Mouse (Mus musculus) forebrain, embryonic 14.5 days (tissue): Measurements from ENCODE around the gene Atp1a4. TPM values are rescaled to one million over a fixed set of nuclear protein-coding genes. Genes with fewer than 3 reads are reported as not detected.

Experiments
- ATAC-seq: fragments of 200-750 bp; cut with Nextera tagmentation; 2 replicates; pipeline ENCODE4 v1.8.0; 2017; ENCODE audit warnings: mild to moderate bottlenecking, moderate library complexity
- DNase-seq: peaks from one replicate; pipeline ENCODE4 v3.0.0-alpha.2; 2015; ENCODE audit warnings: low spot score
- H3K27ac ChIP-seq: fragments of 300-500 bp; sonication (generic); 2 replicates; pipeline ENCODE4 v1.5.1; 2014; ENCODE audit warnings: low read depth, mild to moderate bottlenecking, control low read depth, low read length, moderate library complexity
- H3K27me3 ChIP-seq: fragments of 300-500 bp; sonication (generic); replicated peaks from 2 replicates; pipeline ENCODE4 v1.6.1; 2014; ENCODE audit warnings: low read length, control low read depth, mixed read lengths; ENCODE audit not compliant: control insufficient read depth, insufficient read depth
- H3K36me3 ChIP-seq: fragments of 300-500 bp; sonication (generic); 2 replicates; pipeline ENCODE4 v1.6.1; 2014; ENCODE audit warnings: low read length, control low read depth; ENCODE audit not compliant: control insufficient read depth, insufficient read depth
- H3K4me1 ChIP-seq: fragments of 300-500 bp; sonication (generic); 2 replicates; pipeline ENCODE4 v1.6.1; 2014; ENCODE audit warnings: antibody characterized with exemption, low read length, control low read depth; ENCODE audit not compliant: control insufficient read depth, insufficient read depth
- H3K4me2 ChIP-seq: fragments of 300-500 bp; sonication (generic); 2 replicates; pipeline ENCODE4 v1.6.1; 2014; ENCODE audit warnings: mild to moderate bottlenecking, control low read depth, low read length
- H3K4me3 ChIP-seq: fragments of 300-500 bp; sonication (generic); 2 replicates; pipeline ENCODE4 v1.5.1; 2014; ENCODE audit warnings: low read depth, low read length, control low read depth
- H3K9ac ChIP-seq: fragments of 300-500 bp; sonication (generic); 2 replicates; pipeline ENCODE4 v1.6.1; 2014; ENCODE audit warnings: mild to moderate bottlenecking, low read length, control low read depth, moderate library complexity
- H3K9me3 ChIP-seq: fragments of 300-500 bp; sonication (generic); replicated peaks from 2 replicates; pipeline ENCODE4 v1.6.1; 2016; ENCODE audit warnings: low read length, control low read depth, mixed read lengths; ENCODE audit not compliant: control insufficient read depth
- WGBS: fragments of 180-500 bp; shearing (Covaris S2); extraction: QIAGEN DNeasy Blood & Tissue Kit; methylation state at CpG from one replicate; pipeline ENCODE4 v1.1.7; 2014; 5-methylcytosine and 5-hydroxymethylcytosine counted together
- polyA plus RNA-seq: library from polyadenylated mRNA; unstranded; fragments of >200 nt; fragmentation: Nextera tagmentation; extraction: Ambion mirVana; gene quantifications from 2 replicates; pipeline ENCODE4 v1.2.1, GENCODE M21; 2014

The Atp1a4 gene
- polyA plus RNA-seq, 1 experiment from 2014 or later: 0.08 TPM

DNA sequence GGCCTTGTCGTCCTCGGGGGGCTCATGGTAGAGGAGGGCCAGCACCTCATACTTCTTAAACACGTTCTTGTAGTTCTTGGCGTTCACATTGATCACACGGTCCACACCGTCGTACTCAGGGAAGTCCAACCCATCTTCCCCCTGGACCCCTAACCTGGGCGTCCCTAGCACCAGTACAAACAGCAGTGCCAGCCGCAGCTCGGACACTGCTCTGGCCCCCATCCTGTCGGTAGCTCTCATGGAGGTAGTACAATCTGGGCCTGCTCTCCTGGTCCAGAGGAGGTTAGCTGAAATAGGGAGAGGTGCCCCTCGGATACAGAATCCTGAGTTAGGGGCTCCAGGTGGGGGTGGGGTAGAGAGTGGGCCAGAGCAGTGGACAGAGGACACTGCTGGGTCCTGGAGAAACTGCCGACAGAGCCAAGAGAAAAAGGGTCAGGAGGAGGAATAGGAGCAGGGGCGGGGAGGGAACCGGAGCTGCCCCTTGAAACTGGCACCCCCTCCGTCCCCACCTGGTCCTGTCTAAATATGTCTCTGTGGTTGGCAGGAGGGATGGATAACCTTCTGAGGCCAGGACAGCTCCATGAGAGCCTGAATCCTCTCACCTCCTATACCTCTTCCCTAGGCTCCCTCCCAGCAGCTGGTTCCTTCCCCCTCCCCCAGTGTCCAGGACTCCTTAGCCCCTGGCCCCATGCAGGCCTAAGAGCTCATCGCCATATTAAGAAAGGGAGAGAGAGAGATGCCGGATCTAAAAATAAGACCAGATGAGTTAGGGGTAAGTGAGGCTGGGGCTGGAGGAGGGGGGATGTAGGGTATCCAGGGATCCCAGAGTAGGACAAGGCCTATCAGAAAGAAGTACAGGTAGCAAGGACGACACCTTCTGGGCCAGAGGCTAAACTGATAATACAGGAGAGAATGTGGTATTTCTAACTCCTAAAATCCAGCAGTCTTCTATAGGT lies 38.5 kb downstream of the Atp1a4 start, which contains the start of gene Casq1:
Casq1 (minus strand) TSS at position 418 of the 956 bp plus-strand sequence.
- DNase-seq: no peak
- Histone ChIP-seq H3K27ac (peak within 1 kb of the TSS; percentile 73), H3K4me3 (no peak within 1 kb of the TSS), H3K27me3 (no peaks in the 10 kb centered on the region), H3K9me3 (no peaks in the 10 kb centered on the region), H3K36me3 (no peaks in the 10 kb centered on the region), H3K4me1 (peaks cover 44% of the 10 kb centered on the region), H3K4me2 (no peak within 1 kb of the TSS), H3K9ac (peak within 1 kb of the TSS; percentile 40; the same call in 1 of the 2 replicates)
- ATAC-seq: peak; percentile 16
- 78% methylated on average over 19 of the region's 19 CpGs for WGBS

DNA sequence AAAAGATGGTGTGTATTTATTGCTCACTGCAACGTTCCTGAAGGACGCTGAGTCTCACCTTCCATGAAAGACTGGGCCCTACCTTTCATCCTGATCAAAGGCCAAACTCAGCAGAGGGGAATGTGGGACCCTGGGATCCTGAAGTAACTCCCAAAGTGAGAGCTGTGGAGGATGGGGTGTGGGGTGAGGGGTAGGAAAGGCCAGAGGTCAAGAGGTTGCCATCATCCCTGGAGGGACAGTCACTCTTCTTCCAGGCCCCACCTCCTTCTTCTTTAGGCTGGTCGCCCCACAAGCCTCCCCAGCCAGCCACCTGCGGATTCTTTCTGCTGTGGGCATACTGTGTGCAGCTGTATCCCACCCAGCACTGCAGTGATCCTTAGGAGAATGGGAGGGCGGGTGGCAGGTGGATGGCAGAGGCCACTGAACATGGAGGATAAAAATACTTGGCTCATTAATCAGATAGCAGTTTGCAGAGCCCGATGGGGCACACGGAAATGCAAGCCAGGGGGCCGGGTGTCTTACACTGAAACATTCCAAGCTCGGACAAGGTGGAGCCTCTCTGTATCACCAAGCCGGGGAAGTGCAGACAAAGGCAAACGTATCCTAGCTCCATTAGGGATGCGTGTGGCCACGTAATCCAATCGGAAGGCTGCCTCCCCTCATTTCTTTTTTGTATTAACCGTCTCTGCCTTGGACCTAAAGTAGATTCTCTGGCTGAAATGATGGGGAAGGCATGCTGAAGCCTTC lies 39.9 kb downstream of the Atp1a4 start:
- H3K4me1 ChIP-seq: peaks cover 56% of the 10 kb centered on the region
- no peak for ATAC-seq

DNA sequence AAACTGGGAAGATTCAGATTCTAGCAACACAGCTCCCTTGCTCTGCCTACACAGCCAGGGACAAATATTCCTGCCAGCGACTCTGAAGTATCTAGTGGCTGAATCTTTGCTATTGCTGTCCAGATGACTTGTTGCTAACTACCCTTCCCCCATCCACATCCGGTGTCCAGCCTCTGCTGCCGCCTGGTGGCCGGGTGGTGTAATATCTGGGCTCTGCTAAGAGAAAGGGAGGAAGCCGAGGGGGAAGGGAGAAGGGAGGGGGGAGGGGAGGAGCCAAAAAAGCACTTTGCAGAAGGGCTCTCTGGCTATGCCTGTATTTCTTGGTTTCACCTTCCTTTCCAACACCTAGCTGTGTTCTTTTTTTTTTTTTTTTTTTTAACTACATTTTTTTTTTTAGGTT lies 41.1 kb downstream of the Atp1a4 start:
- H3K36me3 ChIP-seq: no peaks in the 10 kb centered on the region
- peaks cover 56% of the 10 kb centered on the region for H3K4me1 ChIP-seq
- H3K4me3 ChIP-seq: no peak overlapping the region
- peak overlapping the region; percentile 16; the same call in 1 of the 2 replicates for H3K4me2 ChIP-seq
- WGBS: 0% methylated on average over 5 of the region's 5 CpGs
- H3K27ac ChIP-seq: peak overlapping the region; percentile 10; the same call in 1 of the 2 replicates
- ATAC-seq: peak; percentile 54
- DNase-seq: peak; percentile 89
- no peaks in the 10 kb centered on the region for H3K27me3 ChIP-seq
- H3K9me3 ChIP-seq: no peaks in the 10 kb centered on the region
- no peak overlapping the region; the same call in 1 of the 2 replicates for H3K9ac ChIP-seq

More for the DNA sequence above, 39.9 kb downstream of the Atp1a4 start:
- Histone ChIP-seq H3K36me3 (no peaks in the 10 kb centered on the region), H3K4me2 (no peak overlapping the region), H3K9ac (no peak overlapping the region), H3K27ac (no peak overlapping the region; the same call in 1 of the 2 replicates), H3K9me3 (no peaks in the 10 kb centered on the region), H3K27me3 (no peaks in the 10 kb centered on the region), H3K4me3 (no peak overlapping the region)
- 45% methylated on average over 15 of the region's 15 CpGs for WGBS
- DNase-seq: no peak

DNA sequence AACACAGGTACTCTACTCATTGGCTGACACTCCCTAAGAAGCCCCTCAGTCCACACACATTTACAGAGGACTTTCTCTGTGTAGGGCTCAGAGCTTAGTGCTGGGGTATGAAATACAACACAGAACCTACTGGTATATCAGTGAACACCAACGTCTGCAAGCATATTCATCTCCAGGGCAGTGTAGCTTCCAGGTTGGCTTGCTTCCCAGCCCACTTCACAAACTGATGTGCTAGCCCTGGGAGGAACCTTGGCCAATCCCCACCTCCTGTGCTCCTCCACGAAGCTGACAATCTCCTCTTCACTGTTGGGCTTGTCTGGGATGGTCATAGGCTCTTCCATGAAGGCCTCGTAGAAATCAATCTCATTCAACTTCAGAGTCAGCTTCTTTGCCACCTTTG lies 43.5 kb downstream of the Atp1a4 start:
- Histone ChIP-seq H3K4me2 (no peak overlapping the region), H3K4me3 (no peak overlapping the region), H3K9me3 (no peaks in the 10 kb centered on the region), H3K9ac (no peak overlapping the region), H3K27me3 (no peaks in the 10 kb centered on the region), H3K4me1 (peaks cover 34% of the 10 kb centered on the region), H3K36me3 (0 out of 2 replicates have a peak, but pooled peaks cover 4% of the 10 kb centered on the region), H3K27ac (no peak overlapping the region; the same call in 1 of the 2 replicates)
- ATAC-seq (no peak), DNase-seq (no peak)
- WGBS: 53% methylated on average over 3 of the region's 3 CpGs

DNA sequence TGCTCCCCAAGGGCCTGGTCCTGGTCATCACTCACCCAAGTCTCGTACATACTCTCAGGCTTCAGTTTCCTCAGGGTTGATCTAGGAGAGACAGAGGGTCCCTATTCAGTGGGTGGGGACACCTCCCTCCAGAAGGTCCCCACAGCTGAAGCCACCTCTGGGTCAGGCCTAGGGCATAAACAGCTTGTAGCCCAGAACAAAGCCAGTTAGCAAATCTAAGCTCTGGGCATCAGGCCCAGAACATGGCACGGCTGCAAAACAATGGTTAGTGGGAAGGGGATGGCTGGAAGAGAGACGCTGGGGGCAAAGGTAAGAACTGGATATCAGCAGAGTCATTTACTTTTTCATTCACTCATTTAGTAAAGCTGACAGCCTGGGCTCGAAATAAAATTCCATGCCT lies 44.4 kb downstream of the Atp1a4 start:
- Histone ChIP-seq H3K27ac (no peak overlapping the region), H3K36me3 (0 out of 2 replicates have a peak, but pooled peaks cover 4% of the 10 kb centered on the region), H3K4me1 (peaks cover 24% of the 10 kb centered on the region), H3K27me3 (no peaks in the 10 kb centered on the region), H3K4me3 (no peak overlapping the region), H3K9ac (no peak overlapping the region), H3K4me2 (no peak overlapping the region), H3K9me3 (no peaks in the 10 kb centered on the region)
- WGBS: 31% methylated on average over 4 of the region's 4 CpGs
- DNase-seq (no peak), ATAC-seq (peak; percentile 9; the same call in 1 of the 2 replicates)

DNA sequence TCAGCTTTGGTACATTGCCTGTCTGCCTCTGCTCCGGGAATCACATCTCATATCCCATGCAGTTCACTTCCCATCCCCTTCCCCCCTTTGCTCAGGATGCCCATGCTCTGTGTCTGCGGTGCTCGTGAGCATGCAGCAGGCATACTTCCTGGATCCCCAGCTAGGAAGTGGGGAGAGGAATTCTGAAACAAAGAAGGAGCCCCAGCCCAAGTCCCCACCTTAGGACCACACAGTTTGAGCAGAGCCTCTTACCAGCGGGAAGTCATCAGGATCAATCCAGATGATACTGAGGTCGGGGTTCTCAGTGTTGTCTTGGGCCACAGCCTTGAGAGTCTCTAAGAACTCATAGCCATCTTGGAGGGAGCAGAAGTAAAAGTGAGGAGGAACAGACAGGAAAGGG lies 45.4 kb downstream of the Atp1a4 start:
- H3K36me3 ChIP-seq: 0 out of 2 replicates have a peak, but pooled peaks cover 4% of the 10 kb centered on the region
- no peak overlapping the region for H3K4me3 ChIP-seq
- H3K9me3 ChIP-seq: no peaks in the 10 kb centered on the region
- peaks cover 20% of the 10 kb centered on the region for H3K4me1 ChIP-seq
- no peaks in the 10 kb centered on the region for H3K27me3 ChIP-seq
- 57% methylated on average over 5 of the region's 5 CpGs for WGBS
- H3K27ac ChIP-seq: no peak overlapping the region
- ATAC-seq (no peak), DNase-seq (no peak)
- H3K9ac ChIP-seq: no peak overlapping the region
- no peak overlapping the region for H3K4me2 ChIP-seq

DNA sequence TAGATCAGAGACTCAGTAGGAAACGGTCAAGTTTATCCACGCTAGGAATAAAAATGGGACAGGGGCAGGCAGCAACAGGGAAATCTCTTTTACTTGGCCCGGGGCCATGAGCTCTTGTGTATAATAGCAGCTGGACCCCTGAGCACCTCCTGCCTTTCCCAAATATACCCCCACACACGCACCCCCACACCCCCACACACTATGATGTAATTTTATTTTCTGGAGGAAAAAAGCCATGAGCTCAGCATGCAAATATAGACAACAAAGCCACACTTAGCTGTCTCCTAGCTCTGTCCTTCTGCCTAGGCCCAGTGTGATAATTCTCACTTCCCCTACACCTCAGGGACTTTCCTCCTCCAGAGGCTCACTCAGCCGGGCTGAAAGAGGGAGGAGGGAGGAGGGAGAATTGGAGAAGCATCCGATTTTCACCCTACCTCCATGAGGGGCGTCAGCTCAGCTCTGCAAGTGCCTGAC lies 51.1 kb downstream of the Atp1a4 start:
- Histone ChIP-seq H3K27ac (peak overlapping the region; percentile 99), H3K4me3 (peak overlapping the region; percentile 71; the same call in 1 of the 2 replicates), H3K9ac (peak overlapping the region; percentile 92; the same call in 1 of the 2 replicates), H3K27me3 (no peaks in the 10 kb centered on the region), H3K9me3 (no peaks in the 10 kb centered on the region), H3K4me1 (peaks cover 39% of the 10 kb centered on the region), H3K4me2 (peak overlapping the region; percentile 79), H3K36me3 (0 out of 2 replicates have a peak, but pooled peaks cover 4% of the 10 kb centered on the region)
- peak; percentile 70 for DNase-seq
- WGBS: 12% methylated on average over 7 of the region's 7 CpGs
- ATAC-seq: peak; percentile 10

DNA sequence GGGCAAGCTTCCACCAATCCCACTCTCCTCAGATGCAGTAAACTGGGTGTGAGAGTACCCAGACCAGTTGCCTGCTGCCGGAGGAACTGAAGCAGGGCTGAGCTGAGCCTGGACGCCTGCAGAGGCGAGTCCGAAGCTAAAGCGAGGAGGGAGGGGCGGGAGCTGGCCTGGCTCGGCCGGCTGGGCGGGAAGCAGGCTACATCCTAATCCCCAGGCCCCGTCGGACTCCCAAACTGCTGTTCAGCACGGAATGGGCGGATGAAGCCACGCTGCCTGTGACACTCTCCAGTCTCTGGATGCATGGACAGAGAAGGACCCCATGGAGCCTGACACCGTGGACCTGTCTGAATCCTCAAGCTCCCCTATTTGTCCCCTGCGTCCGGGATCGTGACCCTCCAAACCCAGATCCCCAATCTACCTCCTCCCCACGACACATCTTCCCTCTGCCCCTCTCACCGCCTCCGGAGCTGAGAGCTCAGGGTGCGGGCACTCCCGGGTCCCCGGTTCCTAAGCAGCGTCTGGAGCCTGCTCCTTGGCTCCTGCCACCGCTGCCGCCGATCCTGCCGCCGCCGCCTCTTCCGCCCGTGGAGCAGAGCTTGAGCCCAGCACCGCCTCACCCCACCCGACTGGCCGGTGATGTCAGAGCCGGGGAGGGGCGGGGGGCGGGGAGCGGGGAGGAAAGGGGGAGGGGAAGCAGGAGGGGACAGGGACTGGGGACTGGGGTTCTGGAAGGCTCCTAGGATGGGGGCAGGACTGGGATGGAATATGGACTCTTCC lies 51.9 kb downstream of the Atp1a4 start, which contains the start of gene Pea15a:
Pea15a (minus strand) TSS at position 664 of the 777 bp plus-strand sequence.
- WGBS: under 1% methylated on average over 38 of the region's 40 CpGs
- Histone ChIP-seq H3K36me3 (0 out of 2 replicates have a peak, but pooled peaks cover 6% of the 10 kb centered on the region), H3K9me3 (no peaks in the 10 kb centered on the region), H3K27ac (peak within 1 kb of the TSS; percentile 99), H3K4me3 (peak within 1 kb of the TSS; percentile 71), H3K4me1 (peaks cover 47% of the 10 kb centered on the region), H3K27me3 (no peaks in the 10 kb centered on the region), H3K9ac (peak within 1 kb of the TSS; percentile 92), H3K4me2 (peak within 1 kb of the TSS; percentile 79)
- peak; percentile 84 for DNase-seq
- peak; percentile 73 for ATAC-seq
